Mouse (Mus musculus) kidney, embryonic 16.5 days (tissue): ENCODE data around the gene Scn1b. TPM values are rescaled to one million over a fixed set of nuclear protein-coding genes. Genes with fewer than 3 reads are reported as not detected.
A peak's percentile ranks its signal among the peaks of the same experiment; 100 is the strongest.

Experiments used
- ATAC-seq: fragments of 200-750 bp; cut with Nextera tagmentation; 2 replicates; pipeline ENCODE4 v1.8.0; 2017; ENCODE audit warnings: moderate TSS enrichment; ENCODE audit not compliant: low FRiP score, low TSS enrichment
- H3K27ac ChIP-seq: fragments of 300-500 bp; sonication (generic); 2 replicates; pipeline ENCODE4 v1.5.1; 2014; ENCODE audit warnings: low read length
- H3K27me3 ChIP-seq: fragments of 300-500 bp; sonication (generic); 2 replicates; pipeline ENCODE4 v1.6.1; 2014; ENCODE audit warnings: low read length, control low read depth, mixed read lengths; ENCODE audit not compliant: insufficient read depth
- H3K36me3 ChIP-seq: fragments of 300-500 bp; sonication (generic); 2 replicates; pipeline ENCODE4 v1.6.1; 2014; ENCODE audit warnings: low read length, control low read depth, mixed read lengths; ENCODE audit not compliant: insufficient read depth
- H3K4me1 ChIP-seq: fragments of 300-500 bp; sonication (generic); 2 replicates; pipeline ENCODE4 v1.6.1; 2014; ENCODE audit warnings: low read length, control low read depth, mixed read lengths; ENCODE audit not compliant: insufficient read depth
- H3K4me2 ChIP-seq: fragments of 300-500 bp; sonication (generic); replicated peaks from 2 replicates; pipeline ENCODE4 v1.6.1; 2014; ENCODE audit warnings: low read depth, low read length
- H3K4me3 ChIP-seq: fragments of 300-500 bp; sonication (generic); 2 replicates; pipeline ENCODE4 v1.5.1; 2014; ENCODE audit warnings: mild to moderate bottlenecking, low read length
- H3K9ac ChIP-seq: fragments of 300-500 bp; sonication (generic); replicated peaks from 2 replicates; pipeline ENCODE4 v1.6.1; 2014; ENCODE audit warnings: low read length
- H3K9me3 ChIP-seq: fragments of 300-500 bp; sonication (generic); 2 replicates; pipeline ENCODE4 v1.6.1; 2016; ENCODE audit warnings: low read length, control low read depth
- WGBS: fragments of 180-500 bp; shearing (Covaris S2); extraction: QIAGEN DNeasy Blood & Tissue Kit; methylation state at CpG from one replicate; pipeline ENCODE4 v1.1.7; 2014; 5-methylcytosine and 5-hydroxymethylcytosine counted together
- polyA plus RNA-seq: library from polyadenylated mRNA; unstranded; fragments of >200 nt; fragmentation: Nextera tagmentation; extraction: Ambion mirVana; gene quantifications from 2 replicates; pipeline ENCODE4 v1.2.1, GENCODE M21; 2015

Gene Scn1b
- polyA plus RNA-seq, 1 experiment from 2014 or later, result 1.8 TPM

- Histone ChIP-seq H3K4me1 (0 out of 2 replicates have a peak, but pooled peaks cover 9% of the 10 kb centered on the region), H3K4me2 (no peak overlapping the region), H3K4me3 (no peak overlapping the region), H3K9me3 (no peaks in the 10 kb centered on the region), H3K27me3 (no peaks in the 10 kb centered on the region), H3K9ac (no peak overlapping the region), H3K27ac (no peak overlapping the region; the same call in 1 of the 2 replicates), H3K36me3 (no peaks in the 10 kb centered on the region)
- WGBS, result 49% methylated on average over 3 of the region's 3 CpGs
- ATAC-seq, result peak; percentile 42; the same call in 1 of the 2 replicates
These were observed 35.0 kb upstream of the Scn1b start for GRCm38 (mm10) chr7:31161831-31162230.

- no peak overlapping the region for H3K9ac ChIP-seq
These were observed 34.4 kb upstream of the Scn1b start for GRCm38 (mm10) chr7:31161246-31161645.

GRCm38 (mm10) chr7:31160763-31161162, 34.0 kb upstream of the Scn1b start:
- Histone ChIP-seq H3K4me3 (no peak overlapping the region), H3K9me3 (no peaks in the 10 kb centered on the region), H3K27me3 (no peaks in the 10 kb centered on the region), H3K27ac (no peak overlapping the region), H3K36me3 (no peaks in the 10 kb centered on the region), H3K9ac (no peak overlapping the region), H3K4me2 (no peak overlapping the region), H3K4me1 (peaks cover 16% of the 10 kb centered on the region; the same call in 1 of the 2 replicates)
- no peak for ATAC-seq
- 26% methylated on average over 5 of the region's 5 CpGs for WGBS

More at GRCm38 (mm10) chr7:31161246-31161645, 34.4 kb upstream of the Scn1b start:
- H3K4me1 ChIP-seq, result 0 out of 2 replicates have a peak, but pooled peaks cover 11% of the 10 kb centered on the region
- no peaks in the 10 kb centered on the region for H3K9me3 ChIP-seq
- H3K27ac ChIP-seq, result no peak overlapping the region; the same call in 1 of the 2 replicates
- no peak overlapping the region for H3K4me2 ChIP-seq
- H3K27me3 ChIP-seq, result no peaks in the 10 kb centered on the region
- no peak for ATAC-seq
- H3K36me3 ChIP-seq, result no peaks in the 10 kb centered on the region
- WGBS, result 67% methylated on average over 3 of the region's 3 CpGs
- H3K4me3 ChIP-seq, result no peak overlapping the region

GRCm38 (mm10) chr7:31156034-31156928, 29.5 kb upstream of the Scn1b start:
- H3K4me2 ChIP-seq, result no peak overlapping the region
- 32% methylated on average over 17 of the region's 19 CpGs for WGBS
- H3K27ac ChIP-seq, result peak overlapping the region; percentile 56; the same call in 1 of the 2 replicates

GRCm38 (mm10) chr7:31155296-31156033, 28.7 kb upstream of the Scn1b start, which contains the start of gene Gramd1a:
Gene Gramd1a (minus strand): TSS chr7:31155896.
- no peaks in the 10 kb centered on the region for H3K36me3 ChIP-seq
- H3K4me1 ChIP-seq, result peaks cover 26% of the 10 kb centered on the region
- peak within 1 kb of the TSS; percentile 19; the same call in 1 of the 2 replicates for H3K9ac ChIP-seq
- H3K4me2 ChIP-seq, result no peak within 1 kb of the TSS
- H3K27ac ChIP-seq, result peak within 1 kb of the TSS; percentile 56
- H3K27me3 ChIP-seq, result no peaks in the 10 kb centered on the region
- ATAC-seq, result peak; percentile 13; the same call in 1 of the 2 replicates
- no peaks in the 10 kb centered on the region for H3K9me3 ChIP-seq
- WGBS, result 54% methylated on average over 5 of the region's 5 CpGs
- no peak within 1 kb of the TSS for H3K4me3 ChIP-seq

More at GRCm38 (mm10) chr7:31156034-31156928, 29.5 kb upstream of the Scn1b start:
- no peak overlapping the region for H3K4me3 ChIP-seq
- no peaks in the 10 kb centered on the region for H3K27me3 ChIP-seq
- no peaks in the 10 kb centered on the region for H3K36me3 ChIP-seq
- H3K9ac ChIP-seq, result no peak overlapping the region
- H3K9me3 ChIP-seq, result no peaks in the 10 kb centered on the region
- ATAC-seq, result peak; percentile 6; the same call in 1 of the 2 replicates
- peaks cover 32% of the 10 kb centered on the region for H3K4me1 ChIP-seq

- Histone ChIP-seq H3K4me1 (peaks cover 38% of the 10 kb centered on the region), H3K9ac (no peak overlapping the region), H3K4me3 (no peak overlapping the region), H3K9me3 (no peaks in the 10 kb centered on the region), H3K27me3 (no peaks in the 10 kb centered on the region), H3K36me3 (no peaks in the 10 kb centered on the region), H3K4me2 (no peak overlapping the region), H3K27ac (no peak overlapping the region)
- WGBS, result 89% methylated on average over 6 of the region's 6 CpGs
- ATAC-seq, result no peak
These were observed 26.9 kb upstream of the Scn1b start for GRCm38 (mm10) chr7:31153536-31154320.

- no peaks in the 10 kb centered on the region for H3K9me3 ChIP-seq
- peak overlapping the region; percentile 88 for H3K4me3 ChIP-seq
- H3K9ac ChIP-seq, result peak overlapping the region; percentile 97
- peak; percentile 55 for ATAC-seq
- WGBS, result 13% methylated on average over 23 of the region's 23 CpGs
- H3K27me3 ChIP-seq, result no peaks in the 10 kb centered on the region
- H3K27ac ChIP-seq, result peak overlapping the region; percentile 92
- no peaks in the 10 kb centered on the region for H3K36me3 ChIP-seq
- H3K4me2 ChIP-seq, result peak overlapping the region; percentile 69
- H3K4me1 ChIP-seq, result peaks cover 57% of the 10 kb centered on the region
These were observed 24.8 kb upstream of the Scn1b start for GRCm38 (mm10) chr7:31151301-31152241.

GRCm38 (mm10) chr7:31150566-31151300, 23.9 kb upstream of the Scn1b start:
- peak overlapping the region; percentile 97 for H3K9ac ChIP-seq
- WGBS, result under 1% methylated on average over 63 of the region's 63 CpGs
- H3K4me2 ChIP-seq, result peak overlapping the region; percentile 69
- H3K27me3 ChIP-seq, result no peaks in the 10 kb centered on the region
- H3K4me3 ChIP-seq, result peak overlapping the region; percentile 88
- no peaks in the 10 kb centered on the region for H3K36me3 ChIP-seq
- H3K27ac ChIP-seq, result peak overlapping the region; percentile 92
- H3K9me3 ChIP-seq, result no peaks in the 10 kb centered on the region
- peak; percentile 85 for ATAC-seq
- peaks cover 59% of the 10 kb centered on the region for H3K4me1 ChIP-seq
